Mouse (Mus musculus) neural tube, embryonic 15.5 days (tissue): Measurements from ENCODE around the gene Ier3. TPM values are rescaled to one million over a fixed set of nuclear protein-coding genes. Genes with fewer than 3 reads are reported as not detected.
A peak's percentile ranks its signal among the peaks of the same experiment; 100 is the strongest.

Source experiments
- ATAC-seq: fragments of 200-750 bp; cut with Nextera tagmentation; 2 replicates; pipeline ENCODE4 v1.8.0; 2017; ENCODE audit warnings: mild to moderate bottlenecking, moderate TSS enrichment, moderate library complexity; ENCODE audit not compliant: low FRiP score
- H3K27ac ChIP-seq: fragments of 300-500 bp; sonication (generic); replicated peaks from 2 replicates; pipeline ENCODE4 v1.5.1; 2015; ENCODE audit warnings: mild to moderate bottlenecking, inconsistent platforms
- H3K27me3 ChIP-seq: fragments of 300-500 bp; sonication (generic); replicated peaks from 2 replicates; pipeline ENCODE4 v1.6.1; 2015; ENCODE audit warnings: inconsistent platforms
- H3K36me3 ChIP-seq: fragments of 300-500 bp; sonication (generic); 2 replicates; pipeline ENCODE4 v1.6.1; 2015; ENCODE audit warnings: inconsistent platforms
- H3K4me1 ChIP-seq: fragments of 300-500 bp; sonication (generic); 2 replicates; pipeline ENCODE4 v1.6.1; 2015; ENCODE audit warnings: inconsistent platforms
- H3K4me2 ChIP-seq: fragments of 300-500 bp; sonication (generic); 2 replicates; pipeline ENCODE4 v1.6.1; 2015; ENCODE audit warnings: inconsistent platforms, mild to moderate bottlenecking, moderate library complexity
- H3K4me3 ChIP-seq: fragments of 300-500 bp; sonication (generic); replicated peaks from 2 replicates; pipeline ENCODE4 v1.5.1; 2015; ENCODE audit warnings: mild to moderate bottlenecking, inconsistent platforms
- H3K9ac ChIP-seq: fragments of 300-500 bp; sonication (generic); replicated peaks from 2 replicates; pipeline ENCODE4 v1.6.1; 2015; ENCODE audit warnings: mild to moderate bottlenecking, inconsistent platforms
- H3K9me3 ChIP-seq: fragments of 300-500 bp; sonication (generic); replicated peaks from 2 replicates; pipeline ENCODE4 v1.6.1; 2016; ENCODE audit warnings: inconsistent platforms
- WGBS: fragments of 180-500 bp; shearing (Covaris S2); methylation state at CpG from one replicate; pipeline ENCODE4 v1.1.7; 2015; ENCODE audit warnings: mixed read lengths; 5-methylcytosine and 5-hydroxymethylcytosine counted together
- polyA plus RNA-seq: library from polyadenylated mRNA; unstranded; fragments of >200 nt; fragmentation: Nextera tagmentation; extraction: Ambion mirVana; gene quantifications from 2 replicates; pipeline ENCODE4 v1.2.1, GENCODE M21; 2015

Gene Ier3
- polyA plus RNA-seq, 1 experiment from 2014 or later = 15.5 TPM

DNA sequence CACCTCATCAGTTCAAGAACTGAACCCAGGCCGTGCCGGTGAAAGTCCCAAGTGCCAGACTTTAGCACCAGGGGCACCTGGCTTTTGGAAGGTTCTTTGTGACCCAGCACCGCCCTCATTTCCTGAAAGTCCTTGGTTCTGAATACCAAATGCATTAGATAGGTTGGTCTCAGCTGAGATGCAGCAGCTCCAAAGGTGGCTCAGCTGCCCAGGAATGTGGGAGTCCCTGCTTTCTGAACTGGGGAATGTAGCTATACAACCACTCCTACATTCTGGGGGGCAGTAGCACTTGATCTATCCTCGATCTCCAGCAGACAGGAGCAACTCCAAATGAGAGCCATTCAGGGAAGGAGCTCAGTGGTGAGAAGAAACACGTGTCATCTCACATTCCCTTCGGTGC lies 8.7 kb upstream of the Ier3 start:
- 79% methylated on average over 6 of the region's 6 CpGs for WGBS
- no peaks in the 10 kb centered on the region for H3K9me3 ChIP-seq
- H3K9ac ChIP-seq = no peak overlapping the region
- H3K36me3 ChIP-seq = no peaks in the 10 kb centered on the region
- H3K27ac ChIP-seq = peak overlapping the region; percentile 58
- H3K27me3 ChIP-seq = no peaks in the 10 kb centered on the region
- ATAC-seq = no peak
- H3K4me3 ChIP-seq = no peak overlapping the region
- no peaks in the 10 kb centered on the region; the same call in 1 of the 2 replicates for H3K4me1 ChIP-seq
- no peak overlapping the region for H3K4me2 ChIP-seq

DNA sequence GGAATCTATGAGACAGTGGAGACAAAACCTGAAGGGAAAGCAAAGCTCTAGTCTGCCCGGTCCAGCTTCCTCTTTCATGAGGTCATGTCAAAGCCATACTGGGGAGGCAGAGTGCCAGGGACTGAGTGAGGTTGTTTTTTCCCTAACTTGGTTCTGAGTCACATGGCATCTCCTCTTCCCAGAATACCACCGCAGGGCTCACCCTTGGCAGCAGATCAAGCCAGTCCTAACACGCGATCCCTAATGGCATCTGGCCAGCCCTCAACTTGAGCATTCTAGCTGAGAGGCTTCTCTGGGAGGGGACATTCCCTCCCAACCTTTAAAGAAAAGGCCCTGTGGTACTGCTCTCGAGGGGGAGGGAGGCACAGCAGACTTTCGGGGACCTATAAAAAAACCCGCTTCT lies 8.2 kb upstream of the Ier3 start:
- Histone ChIP-seq H3K27ac (peak overlapping the region; percentile 58), H3K4me3 (no peak overlapping the region), H3K9me3 (no peaks in the 10 kb centered on the region), H3K36me3 (no peaks in the 10 kb centered on the region), H3K9ac (no peak overlapping the region), H3K27me3 (no peaks in the 10 kb centered on the region), H3K4me2 (no peak overlapping the region), H3K4me1 (no peaks in the 10 kb centered on the region; the same call in 1 of the 2 replicates)
- WGBS = 47% methylated on average over 7 of the region's 7 CpGs
- ATAC-seq = peak; percentile 74

DNA sequence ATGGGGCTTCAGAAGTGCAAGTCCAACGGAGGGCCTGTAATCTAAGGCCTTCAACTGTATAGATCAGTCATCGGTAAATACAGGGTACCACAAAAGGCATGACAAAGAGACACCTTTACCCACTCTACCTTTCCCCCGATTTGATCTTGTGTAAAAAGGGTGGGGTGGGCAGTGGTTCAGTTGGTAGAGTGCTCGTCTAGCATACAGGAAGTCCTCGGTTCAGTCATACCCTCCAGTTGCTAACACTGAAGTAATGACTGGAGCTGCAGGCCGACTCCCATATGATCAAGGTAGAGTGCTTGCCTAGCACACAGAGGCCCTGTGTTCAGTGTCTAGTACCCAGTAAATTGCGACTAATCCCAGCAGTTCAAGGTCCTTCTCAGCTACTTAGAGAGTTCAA lies 7.8 kb upstream of the Ier3 start:
- Histone ChIP-seq H3K4me3 (no peak overlapping the region), H3K4me1 (no peaks in the 10 kb centered on the region; the same call in 1 of the 2 replicates), H3K36me3 (no peaks in the 10 kb centered on the region), H3K27ac (peak overlapping the region; percentile 58; the same call in 1 of the 2 replicates), H3K9ac (no peak overlapping the region), H3K4me2 (no peak overlapping the region), H3K9me3 (no peaks in the 10 kb centered on the region), H3K27me3 (no peaks in the 10 kb centered on the region)
- ATAC-seq = no peak
- 82% methylated on average over 7 of the region's 7 CpGs for WGBS

DNA sequence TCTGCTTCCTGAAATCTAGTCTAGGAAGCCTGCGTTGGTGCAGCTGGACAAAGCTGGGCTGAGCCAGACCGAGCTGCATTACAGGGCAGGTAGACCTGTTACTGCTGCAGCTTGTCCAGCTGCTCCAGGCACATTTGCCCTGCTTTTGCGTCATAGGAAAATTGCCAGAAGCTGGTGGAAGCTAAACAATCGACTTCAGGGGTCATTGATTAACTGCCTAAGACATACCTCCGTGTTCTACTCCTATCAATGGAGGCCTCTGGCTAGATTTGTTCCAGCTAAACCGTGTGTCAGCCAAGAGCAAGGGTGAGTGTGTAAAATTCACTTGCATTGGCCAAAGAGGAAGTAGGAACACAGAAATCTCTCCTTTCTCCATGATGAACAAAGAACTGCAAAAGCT lies 6.8 kb upstream of the Ier3 start:
- H3K4me2 ChIP-seq = no peak overlapping the region
- H3K4me1 ChIP-seq = no peaks in the 10 kb centered on the region; the same call in 1 of the 2 replicates
- no peak overlapping the region for H3K4me3 ChIP-seq
- WGBS = 55% methylated on average over 6 of the region's 6 CpGs
- no peak overlapping the region for H3K27ac ChIP-seq
- 0 out of 2 replicates have a peak, but pooled peaks cover 3% of the 10 kb centered on the region for H3K27me3 ChIP-seq
- no peak overlapping the region for H3K9ac ChIP-seq
- ATAC-seq = no peak
- H3K36me3 ChIP-seq = no peaks in the 10 kb centered on the region
- H3K9me3 ChIP-seq = no peaks in the 10 kb centered on the region

DNA sequence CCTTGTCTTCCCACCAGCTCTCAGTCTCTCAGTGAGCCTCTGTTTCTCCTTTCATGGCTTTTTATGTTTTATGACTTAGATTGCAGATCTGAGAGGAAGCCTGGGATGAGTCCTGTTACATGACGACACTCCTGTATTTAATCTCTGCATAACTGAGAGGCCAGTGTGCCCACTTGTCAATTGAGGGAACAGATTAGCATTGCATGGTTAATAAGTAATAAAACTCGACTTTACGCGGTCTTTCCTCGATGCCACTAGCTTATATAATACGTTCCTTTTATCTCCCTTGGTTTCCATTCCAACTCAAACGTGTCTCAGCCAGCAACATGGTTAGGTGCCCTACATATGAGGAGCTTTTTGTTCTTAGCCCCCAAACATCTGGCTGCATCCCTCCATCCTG lies 5.6 kb upstream of the Ier3 start:
- H3K27me3 ChIP-seq = 0 out of 2 replicates have a peak, but pooled peaks cover 8% of the 10 kb centered on the region
- H3K36me3 ChIP-seq = no peaks in the 10 kb centered on the region
- H3K4me2 ChIP-seq = no peak overlapping the region
- H3K9ac ChIP-seq = no peak overlapping the region
- WGBS = 54% methylated on average over 7 of the region's 7 CpGs
- H3K4me1 ChIP-seq = peaks cover 2% of the 10 kb centered on the region
- no peak overlapping the region for H3K27ac ChIP-seq
- no peaks in the 10 kb centered on the region for H3K9me3 ChIP-seq
- ATAC-seq = no peak
- no peak overlapping the region for H3K4me3 ChIP-seq

DNA sequence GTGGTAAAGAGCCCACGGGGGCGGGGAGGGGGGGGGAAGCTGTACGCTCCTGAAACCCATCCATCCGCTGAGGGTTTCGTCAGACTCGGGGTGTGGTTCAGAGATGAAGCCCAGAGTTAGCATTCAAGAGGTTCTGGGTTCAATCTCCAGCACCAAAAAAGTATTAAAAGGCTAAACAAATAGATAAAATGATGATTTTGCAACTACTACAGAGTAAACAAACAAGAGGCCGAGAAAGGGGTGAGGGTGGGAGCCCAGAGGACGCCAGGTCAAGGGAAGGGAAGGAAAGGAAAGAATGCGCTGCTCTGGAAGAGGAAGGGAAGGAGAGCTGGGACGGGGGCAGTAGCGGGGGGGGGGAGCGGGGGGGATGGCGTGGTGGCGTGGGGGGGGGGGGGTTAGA lies 4.8 kb upstream of the Ier3 start:
- no peak overlapping the region for H3K27ac ChIP-seq
- H3K4me3 ChIP-seq = no peak overlapping the region

DNA sequence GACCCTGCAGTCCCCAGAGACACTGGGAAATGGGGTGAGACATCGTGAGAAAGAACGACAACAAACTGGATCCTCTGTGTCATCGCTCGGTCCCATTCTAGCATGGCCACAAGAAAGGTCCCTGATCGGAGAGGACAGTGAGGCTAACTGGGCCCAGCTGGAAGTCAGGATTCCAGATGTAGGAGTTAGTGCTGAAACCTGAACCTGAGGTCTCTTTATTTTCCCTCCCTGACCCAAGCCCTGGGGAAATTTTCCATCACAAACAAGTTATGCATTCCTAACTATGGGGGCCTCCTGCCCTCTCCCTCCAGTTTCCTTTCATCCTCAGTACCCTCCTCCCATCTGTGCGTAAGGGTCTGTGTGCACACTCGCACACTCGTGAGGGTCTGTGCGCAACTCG lies 4.3 kb upstream of the Ier3 start:
- WGBS = 69% methylated on average over 10 of the region's 10 CpGs
- Histone ChIP-seq H3K4me3 (no peak overlapping the region), H3K9ac (no peak overlapping the region), H3K4me2 (no peak overlapping the region), H3K27me3 (0 out of 2 replicates have a peak, but pooled peaks cover 8% of the 10 kb centered on the region), H3K4me1 (peaks cover 16% of the 10 kb centered on the region), H3K27ac (no peak overlapping the region; the same call in 1 of the 2 replicates), H3K36me3 (no peaks in the 10 kb centered on the region), H3K9me3 (no peaks in the 10 kb centered on the region)
- ATAC-seq = no peak

More for the DNA sequence above, 4.8 kb upstream of the Ier3 start:
- Histone ChIP-seq H3K4me1 (peaks cover 11% of the 10 kb centered on the region), H3K36me3 (no peaks in the 10 kb centered on the region), H3K27me3 (0 out of 2 replicates have a peak, but pooled peaks cover 8% of the 10 kb centered on the region), H3K9me3 (no peaks in the 10 kb centered on the region), H3K4me2 (no peak overlapping the region), H3K9ac (no peak overlapping the region)
- WGBS = 49% methylated on average over 8 of the region's 14 CpGs
- no peak for ATAC-seq

DNA sequence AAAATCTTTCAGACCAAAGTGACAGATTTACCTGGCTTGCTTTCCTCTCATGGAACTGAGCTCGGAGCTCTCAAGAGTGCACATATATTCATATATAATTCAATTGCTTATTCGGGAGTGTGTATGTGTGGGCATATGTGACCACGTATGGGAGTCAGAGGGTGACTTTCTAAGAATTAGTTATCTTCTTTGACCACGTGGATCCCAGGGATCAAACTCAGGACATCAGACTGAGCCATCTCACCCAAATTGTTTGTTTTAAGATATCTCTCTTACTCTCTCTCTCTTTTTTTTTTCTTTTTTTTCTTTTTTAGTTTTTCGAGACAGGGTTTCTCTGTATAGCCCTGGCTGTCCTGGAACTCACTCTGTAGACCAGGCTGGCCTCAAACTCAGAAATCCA lies 1.4 kb upstream of the Ier3 start:
- H3K36me3 ChIP-seq = no peaks in the 10 kb centered on the region
- H3K4me2 ChIP-seq = no peak overlapping the region
- 81% methylated on average over 5 of the region's 5 CpGs for WGBS
- peaks cover 37% of the 10 kb centered on the region for H3K4me1 ChIP-seq
- H3K9me3 ChIP-seq = no peaks in the 10 kb centered on the region
- no peak overlapping the region for H3K27ac ChIP-seq
- H3K4me3 ChIP-seq = no peak overlapping the region
- H3K27me3 ChIP-seq = 0 out of 2 replicates have a peak, but pooled peaks cover 8% of the 10 kb centered on the region
- ATAC-seq = no peak
- no peak overlapping the region for H3K9ac ChIP-seq

DNA sequence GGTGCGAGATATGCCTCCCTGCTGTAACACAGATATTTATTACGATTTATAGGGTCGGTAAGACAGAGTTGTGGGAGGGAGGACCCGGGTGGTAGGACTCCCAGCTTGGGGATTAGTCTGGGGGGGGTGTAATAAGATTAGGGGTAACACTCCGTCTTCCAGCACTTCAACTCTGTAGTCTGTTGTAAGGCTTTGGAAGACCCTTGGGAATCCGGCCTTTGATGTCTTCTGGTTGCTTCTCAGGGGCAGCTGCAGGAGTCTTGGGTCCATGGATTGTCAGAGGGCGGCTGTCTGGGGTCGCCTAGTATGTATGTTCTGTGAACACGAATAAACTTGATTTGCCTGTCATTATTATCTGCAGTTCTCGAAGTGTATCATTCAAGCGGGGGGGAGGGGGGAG lies 1.1 kb downstream of the Ier3 start:
- Histone ChIP-seq H3K4me3 (peak overlapping the region; percentile 77), H3K27me3 (0 out of 2 replicates have a peak, but pooled peaks cover 8% of the 10 kb centered on the region), H3K36me3 (peaks cover 22% of the 10 kb centered on the region), H3K9ac (peak overlapping the region; percentile 73), H3K27ac (peak overlapping the region; percentile 88), H3K4me1 (peaks cover 41% of the 10 kb centered on the region), H3K9me3 (no peaks in the 10 kb centered on the region), H3K4me2 (peak overlapping the region; percentile 94)
- peak; percentile 11; the same call in 1 of the 2 replicates for ATAC-seq
- WGBS = 2% methylated on average over 11 of the region's 11 CpGs

DNA sequence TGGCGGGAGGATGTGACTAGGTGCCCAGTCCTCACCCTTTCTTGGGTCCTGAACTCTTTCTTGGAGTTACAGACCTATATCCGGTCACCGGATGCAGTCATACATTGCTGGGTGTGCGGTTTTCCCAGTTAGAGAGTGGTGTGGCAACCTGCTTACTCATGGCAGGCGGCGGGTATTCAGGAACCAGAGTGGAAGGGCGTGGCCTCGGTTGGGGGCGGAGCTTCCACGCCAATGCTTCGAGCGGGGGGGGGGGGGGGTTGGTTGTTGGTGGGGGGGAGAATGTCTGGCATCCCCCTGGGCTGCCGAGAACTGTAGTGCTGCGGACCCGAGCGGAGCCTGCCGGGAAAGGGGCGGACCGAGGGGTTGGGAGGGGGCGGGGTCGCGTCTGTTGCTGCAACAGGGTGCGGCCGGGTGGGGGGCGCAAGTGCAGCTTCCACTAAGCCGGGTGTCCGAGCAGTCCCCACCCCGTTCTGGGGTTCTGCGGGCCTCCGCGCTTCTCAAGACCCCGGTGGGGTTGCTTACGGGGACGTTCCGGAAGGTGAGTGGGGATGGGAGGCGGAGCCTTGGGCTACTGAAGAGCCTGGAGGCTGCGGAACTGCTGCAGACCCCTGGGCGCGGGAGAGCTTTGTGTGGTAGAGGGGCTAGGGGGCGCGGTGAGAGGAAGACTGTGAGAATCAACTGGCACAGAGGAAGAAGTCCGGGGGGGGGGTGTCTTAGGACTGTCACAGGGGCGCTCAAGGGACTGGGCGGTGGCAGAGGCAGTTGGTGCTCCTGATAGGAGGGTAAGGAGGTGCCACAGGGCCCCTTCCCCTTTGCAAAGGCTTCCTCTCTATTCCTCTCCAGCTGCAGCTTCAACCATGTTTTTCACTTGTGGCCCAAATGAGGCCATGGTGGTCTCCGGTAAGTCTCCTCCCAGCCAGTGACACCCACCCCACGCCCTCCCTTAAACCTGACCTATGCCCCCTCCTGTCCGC lies 1.8 kb downstream of the Ier3 start, which contains the start of gene Flot1:
Gene Flot1, plus strand, starts transcription at position 267 of the 974 bp plus-strand sequence.
- H3K36me3 ChIP-seq = peaks cover 29% of the 10 kb centered on the region
- peak within 1 kb of the TSS; percentile 94 for H3K4me2 ChIP-seq
- peak; percentile 91 for ATAC-seq
- no peaks in the 10 kb centered on the region for H3K9me3 ChIP-seq
- peak within 1 kb of the TSS; percentile 77 for H3K4me3 ChIP-seq
- peak within 1 kb of the TSS; percentile 73 for H3K9ac ChIP-seq
- 0 out of 2 replicates have a peak, but pooled peaks cover 8% of the 10 kb centered on the region for H3K27me3 ChIP-seq
- peak within 1 kb of the TSS; percentile 88 for H3K27ac ChIP-seq
- peaks cover 41% of the 10 kb centered on the region for H3K4me1 ChIP-seq
- WGBS = under 1% methylated on average over 42 of the region's 47 CpGs

DNA sequence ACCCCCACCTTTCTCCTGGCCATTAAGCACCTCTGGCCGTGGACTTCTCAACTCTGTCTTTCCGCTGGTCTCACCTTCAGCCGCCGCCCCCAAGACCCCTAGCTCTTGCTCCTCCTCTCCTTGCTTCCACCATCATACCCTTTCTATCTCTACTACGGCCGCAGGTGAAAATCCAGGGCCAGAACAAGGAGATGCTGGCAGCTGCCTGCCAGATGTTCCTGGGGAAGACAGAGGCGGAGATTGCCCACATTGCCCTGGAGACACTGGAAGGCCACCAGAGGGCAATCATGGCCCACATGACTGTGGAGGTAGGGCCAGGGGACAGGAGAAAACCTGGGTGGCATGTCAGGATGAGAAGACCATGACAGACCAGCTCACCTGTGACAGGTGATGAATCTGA lies 2.9 kb downstream of the Ier3 start:
- WGBS = 79% methylated on average over 7 of the region's 7 CpGs
- no peak for ATAC-seq
- Histone ChIP-seq H3K27me3 (0 out of 2 replicates have a peak, but pooled peaks cover 8% of the 10 kb centered on the region), H3K4me2 (peak overlapping the region; percentile 94), H3K36me3 (peaks cover 29% of the 10 kb centered on the region), H3K9ac (peak overlapping the region; percentile 73; the same call in 1 of the 2 replicates), H3K4me1 (peaks cover 43% of the 10 kb centered on the region), H3K9me3 (no peaks in the 10 kb centered on the region), H3K27ac (peak overlapping the region; percentile 88; the same call in 1 of the 2 replicates), H3K4me3 (peak overlapping the region; percentile 77)
